Mouse (Mus musculus): Measurements from ENCODE around the gene Prm1.
A peak's percentile ranks its signal among the peaks of the same experiment; 100 is the strongest.
"Not testable (repeated sequence)": the region's sequence is repeated elsewhere in the genome, so short reads cannot be mapped to it uniquely, and the experiment has no call there.

The Prm1 gene

GRCm38 (mm10) chr16:10824536-10824935 lies 18.9 kb upstream of the Prm1 start:
- no peak for DNase-seq (ENCODE audit: low spot score)

DNA sequence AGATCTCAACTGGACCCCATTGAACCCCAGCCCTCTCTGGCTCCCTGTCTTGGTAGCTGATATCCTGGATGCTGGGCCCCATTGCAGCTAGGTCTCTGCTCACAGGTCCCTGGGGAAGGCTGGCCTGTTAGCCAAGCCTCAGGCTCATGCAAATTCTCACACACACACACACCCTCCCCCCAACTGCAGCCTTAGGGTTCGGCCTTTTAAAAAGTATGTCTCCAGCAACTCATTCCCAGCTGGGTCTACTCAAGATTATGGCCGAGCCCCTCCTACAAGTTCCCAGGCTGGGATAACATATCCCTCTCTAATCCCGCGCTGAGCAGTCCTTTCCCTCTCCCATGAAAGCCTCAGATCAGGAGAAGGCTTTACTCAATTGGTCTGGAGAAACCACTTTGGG lies 15.7 kb upstream of the Prm1 start:
- DNase-seq (ENCODE audit: low spot score) = no peak

- DNase-seq (ENCODE audit: low spot score) = no peak
Measured at GRCm38 (mm10) chr16:10819966-10820365, 14.3 kb upstream of the Prm1 start.

DNA sequence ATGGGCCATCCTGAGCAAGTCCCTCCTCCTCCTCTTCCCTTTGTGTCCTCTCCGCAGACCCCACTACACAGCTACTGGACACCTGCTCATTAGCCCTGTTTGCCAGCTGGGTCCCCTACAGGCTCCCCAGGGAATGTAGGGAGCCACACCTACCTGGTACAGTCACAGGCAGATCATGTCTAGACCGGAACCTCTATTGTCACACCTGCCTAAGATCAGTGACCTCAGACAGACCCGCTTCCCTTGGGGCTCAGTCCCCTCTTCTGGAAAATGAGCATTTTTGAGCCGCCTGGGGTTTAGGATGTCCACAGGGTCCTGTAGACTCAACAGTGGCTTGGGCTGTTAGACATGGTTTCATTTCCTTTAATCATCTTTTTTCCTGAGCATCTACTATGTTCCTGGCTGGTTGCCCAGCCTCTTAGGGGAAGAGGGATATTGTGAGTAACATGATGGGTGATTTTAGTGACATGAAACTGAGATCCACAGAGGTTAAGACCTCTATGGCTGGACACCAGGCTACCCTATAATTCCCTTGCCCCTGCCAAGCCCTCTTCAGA lies 13.0 kb upstream of the Prm1 start:
- DNase-seq (ENCODE audit: low spot score) = no peak

DNA sequence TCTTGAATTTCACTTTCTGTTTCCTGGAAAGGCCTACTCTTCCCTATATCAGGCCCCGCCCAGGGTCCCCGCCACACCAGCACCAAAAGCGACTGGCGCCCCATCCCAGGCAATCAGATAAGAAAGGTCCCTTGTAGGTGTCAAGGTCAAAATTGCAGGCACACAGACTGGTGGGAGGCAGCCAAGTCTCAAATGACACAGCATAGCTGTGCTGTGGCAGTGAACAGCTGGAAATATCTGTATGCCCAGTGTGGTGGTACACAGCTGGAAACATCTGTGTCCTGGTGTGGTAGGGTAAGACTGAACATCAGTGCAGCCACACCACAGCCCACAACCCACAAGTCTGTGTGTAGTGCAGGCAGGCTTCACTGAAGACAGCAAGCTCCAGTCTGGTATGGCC lies 9.2 kb upstream of the Prm1 start:
- no peak for DNase-seq (ENCODE audit: low spot score)

DNA sequence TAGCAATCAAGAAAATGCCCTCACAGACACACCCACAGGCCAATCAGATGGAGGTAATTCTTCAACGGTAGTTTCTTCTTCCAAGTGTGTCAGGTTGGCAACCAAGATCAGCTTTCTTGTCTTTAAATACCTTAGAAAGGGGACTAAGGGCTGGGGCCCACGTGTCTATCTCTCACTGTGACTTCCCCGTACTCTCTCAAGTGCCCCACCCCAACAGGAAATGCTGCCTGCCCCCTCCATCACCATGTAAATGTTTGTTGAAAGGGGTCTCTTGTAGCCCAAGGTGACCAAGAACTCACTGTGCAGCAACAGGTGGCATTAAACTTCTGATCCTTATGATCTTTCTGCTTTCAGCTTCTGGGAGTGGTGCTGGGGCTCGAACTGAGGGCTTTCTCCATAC lies 8.1 kb upstream of the Prm1 start:
- DNase-seq (ENCODE audit: low spot score) = no peak

DNA sequence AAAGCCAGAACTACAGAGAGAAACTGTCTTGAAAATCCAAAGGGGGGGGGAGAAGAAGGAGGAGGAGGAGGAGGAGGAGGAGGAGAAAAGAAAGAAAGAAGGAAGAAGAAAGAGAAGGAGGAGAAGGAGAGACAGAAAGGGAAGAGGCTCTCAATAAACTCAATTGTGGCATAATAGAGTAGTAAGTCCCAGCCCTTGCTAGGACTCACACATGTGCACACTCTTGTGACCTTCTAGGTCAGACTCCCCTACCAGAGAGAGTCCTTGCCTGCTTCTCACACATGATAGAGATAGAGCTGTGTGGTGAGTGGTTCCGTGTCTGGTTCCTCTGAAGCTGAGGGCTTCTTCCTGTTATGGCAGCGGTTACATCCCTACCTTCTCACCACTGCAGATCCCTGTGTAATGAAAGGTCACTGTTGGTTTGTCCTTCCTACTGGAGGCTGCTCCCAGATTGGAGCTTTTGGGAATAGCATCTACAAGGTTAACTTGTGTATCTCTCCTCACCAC lies 7.3 kb upstream of the Prm1 start, which contains the start of gene Gm11172:
Gm11172 (plus strand) TSS at position 51 of the 507 bp plus-strand sequence.
- no peak for DNase-seq (ENCODE audit: low spot score)

DNA sequence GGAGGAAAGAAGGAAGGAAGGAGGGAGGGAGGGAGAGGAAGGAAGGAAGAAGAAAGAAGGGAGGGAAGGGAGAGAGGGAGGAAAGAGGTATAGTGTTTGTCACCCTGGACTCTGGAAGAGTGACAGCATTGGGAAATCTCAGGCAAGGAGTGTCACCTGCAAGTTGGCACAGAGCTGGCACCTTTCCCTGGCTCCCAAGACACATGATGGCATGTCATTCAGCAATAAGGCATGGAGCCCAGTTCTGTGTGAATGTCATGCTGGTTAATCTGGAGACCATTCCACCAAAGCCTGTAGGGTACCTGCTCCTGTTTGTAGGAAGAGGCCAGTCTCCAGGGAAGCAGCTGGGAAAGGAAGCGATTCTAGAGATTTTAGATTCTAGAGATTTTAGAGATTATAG lies 4.7 kb upstream of the Prm1 start:
- DNase-seq (ENCODE audit: low spot score) = no peak

DNA sequence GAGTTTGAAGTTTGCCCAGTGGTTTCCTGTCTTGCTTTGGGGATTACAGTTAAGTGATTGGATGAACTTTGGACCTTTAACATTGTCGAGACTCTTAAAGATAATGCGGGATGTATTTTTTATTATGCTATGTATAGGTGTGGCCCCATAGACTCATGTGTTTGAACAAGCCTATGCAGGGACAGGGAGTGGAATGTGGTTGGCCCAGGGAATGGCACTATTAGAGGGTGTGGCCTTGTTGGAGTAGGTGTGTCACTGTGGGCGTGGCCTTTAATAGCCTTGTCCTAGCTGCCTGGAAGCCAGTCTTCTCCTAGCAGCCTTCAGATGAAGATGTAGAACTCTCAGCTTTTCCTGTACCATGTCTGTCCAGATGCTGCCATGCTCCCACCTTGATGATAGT lies 3.2 kb downstream of the Prm1 start:
- DNase-seq (ENCODE audit: low spot score) = not testable (repeated sequence)

DNA sequence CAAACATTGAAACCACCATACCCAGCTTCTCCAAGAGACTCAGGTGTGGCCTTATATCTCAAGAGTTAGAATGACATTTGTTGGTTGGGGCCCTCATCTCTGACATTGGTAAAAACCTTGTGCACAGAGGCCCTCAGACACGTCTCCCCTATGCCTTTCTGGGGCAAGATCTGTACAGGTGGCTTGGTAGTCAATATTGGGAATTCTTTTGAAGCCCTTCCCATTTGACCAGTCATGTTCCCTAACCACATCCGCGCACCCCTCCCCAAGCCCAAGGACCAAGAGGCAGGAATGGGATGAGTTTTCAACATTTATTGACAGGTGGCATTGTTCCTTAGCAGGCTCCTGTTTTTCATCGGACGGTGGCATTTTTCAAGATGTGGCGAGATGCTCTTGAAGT lies 9.6 kb downstream of the Prm1 start, which contains the start of gene Prm2:
Prm2 (minus strand) TSS at position 101 of the 400 bp plus-strand sequence.
- no peak for DNase-seq (ENCODE audit: low spot score)

DNA sequence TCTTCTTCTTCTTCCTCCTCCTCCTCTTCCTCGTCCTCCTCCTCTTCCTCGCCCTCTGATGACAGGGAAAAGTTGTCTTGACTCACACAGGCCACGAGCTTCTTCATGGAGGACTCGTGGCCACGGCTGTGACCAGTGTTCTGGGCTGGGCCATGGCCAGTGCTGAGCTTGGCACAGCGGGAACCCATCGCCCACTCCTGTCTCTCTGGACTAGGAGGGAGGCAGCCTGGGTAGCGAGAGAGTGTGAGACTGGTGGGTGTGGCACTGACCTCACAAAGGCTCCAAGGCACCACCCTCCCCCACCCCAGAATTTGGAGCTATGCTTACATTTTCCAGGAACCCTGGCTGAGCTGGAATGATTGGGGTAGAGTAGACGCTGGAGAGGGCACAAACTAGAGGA lies 14.9 kb downstream of the Prm1 start, which contains the start of gene Prm3:
Prm3 (minus strand) TSS at position 213 of the 400 bp plus-strand sequence.
- DNase-seq (ENCODE audit: low spot score) = no peak

- no peak for DNase-seq (ENCODE audit: low spot score)
Measured at GRCm38 (mm10) chr16:10788866-10789265, 16.8 kb downstream of the Prm1 start.

- no peak for DNase-seq (ENCODE audit: low spot score)
Measured at GRCm38 (mm10) chr16:10788271-10788670, 17.4 kb downstream of the Prm1 start, which contains the start of gene Tnp2. Tnp2 (minus strand) TSS chr16:10788660.

DNA sequence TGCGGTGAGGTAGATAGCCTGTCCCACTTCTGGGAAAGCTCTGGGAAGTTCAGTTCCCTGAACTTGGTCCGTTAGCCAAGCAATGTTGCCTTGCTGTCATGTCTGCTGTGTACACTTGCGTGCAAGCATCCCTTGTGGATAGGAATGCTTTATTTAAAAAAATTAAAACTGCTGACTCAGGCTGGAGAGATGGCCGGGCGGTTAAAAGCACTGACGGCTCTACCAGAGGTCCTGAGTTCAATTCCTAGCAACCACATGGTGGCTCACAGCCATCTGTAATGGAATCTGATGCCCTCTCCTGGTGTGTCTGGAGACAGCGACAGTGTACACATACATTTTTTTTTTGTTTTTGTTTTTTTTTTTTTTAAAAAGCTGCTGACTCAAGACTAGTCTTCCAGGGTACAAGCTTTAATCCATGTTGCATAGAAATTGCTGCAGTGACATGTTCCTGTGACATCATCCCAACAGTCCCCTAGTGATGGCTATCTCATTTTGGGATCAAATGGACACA lies 18.0 kb downstream of the Prm1 start:
- DNase-seq (ENCODE audit: low spot score) = no peak

- no peak for DNase-seq (ENCODE audit: low spot score)
Measured at GRCm38 (mm10) chr16:10786782-10787547, 18.7 kb downstream of the Prm1 start.

- DNase-seq (ENCODE audit: low spot score) = peak; percentile 94
Measured at GRCm38 (mm10) chr16:10786288-10786687, 19.4 kb downstream of the Prm1 start.

- DNase-seq (ENCODE audit: low spot score) = peak; percentile 86
Measured at GRCm38 (mm10) chr16:10785371-10786231, 20.0 kb downstream of the Prm1 start, which contains the start of gene Socs1. Socs1 (minus strand) TSS chr16:10785536.

- peak; percentile 88 for DNase-seq (ENCODE audit: low spot score)
Measured at GRCm38 (mm10) chr16:10784793-10785370, 20.8 kb downstream of the Prm1 start.

DNA sequence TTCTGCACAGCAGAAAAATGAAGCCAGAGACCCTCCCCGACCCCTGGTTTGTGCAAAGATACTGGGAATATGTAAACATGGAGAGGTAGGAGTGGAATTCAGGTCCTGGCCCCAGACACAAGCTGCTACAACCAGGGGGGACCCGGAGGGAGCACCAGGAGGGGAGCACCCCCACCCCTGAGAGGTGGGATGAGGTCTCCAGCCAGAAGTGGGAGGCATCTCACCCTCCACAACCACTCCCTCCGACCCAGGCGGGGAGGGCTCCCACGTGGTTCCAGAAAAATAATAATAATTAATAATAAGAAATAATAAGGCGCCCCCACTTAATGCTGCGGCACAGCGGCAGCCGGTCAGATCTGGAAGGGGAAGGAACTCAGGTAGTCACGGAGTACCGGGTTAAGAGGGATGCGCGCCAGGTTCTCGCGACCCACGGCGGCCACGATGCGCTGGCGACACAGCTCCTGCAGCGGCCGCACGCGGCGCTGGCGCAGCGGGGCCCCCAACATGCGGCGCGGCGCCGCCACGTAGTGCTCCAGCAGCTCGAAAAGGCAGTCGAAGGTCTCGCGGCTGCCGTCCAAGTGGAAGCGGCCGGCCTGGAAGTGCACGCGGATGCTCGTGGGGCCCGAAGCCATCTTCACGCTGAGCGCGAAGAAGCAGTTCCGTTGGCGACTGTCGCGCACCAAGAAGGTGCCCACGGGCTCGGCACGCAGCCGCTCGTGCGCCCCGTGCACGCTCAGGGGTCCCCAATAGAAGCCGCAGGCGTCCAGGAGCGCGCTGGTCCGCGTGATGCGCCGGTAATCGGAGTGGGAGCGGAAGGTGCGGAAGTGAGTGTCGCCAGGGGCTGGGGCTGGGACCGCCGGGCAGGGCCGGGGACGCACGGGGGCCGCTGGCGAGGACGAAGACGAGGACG lies 21.5 kb downstream of the Prm1 start:
- DNase-seq (ENCODE audit: low spot score) = peak; percentile 54

DNA sequence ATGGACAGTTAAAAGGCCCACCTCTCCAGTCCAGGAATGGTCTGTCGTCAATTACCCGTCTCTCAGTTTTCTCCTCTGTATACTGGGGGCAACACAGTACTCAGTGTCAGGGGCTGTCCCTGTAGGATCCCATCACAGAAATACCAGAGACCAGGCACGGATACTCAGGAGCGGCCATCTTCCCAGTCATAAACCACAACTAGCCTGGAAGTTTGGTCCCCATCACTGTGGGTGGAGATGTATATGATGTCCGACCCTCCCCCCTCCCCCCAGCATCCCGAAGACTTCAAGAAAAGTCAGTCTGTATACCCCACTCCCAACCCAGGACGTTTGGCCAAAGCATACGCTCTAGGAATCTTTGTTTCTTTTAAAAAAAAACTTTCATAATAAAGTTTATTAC lies 22.2 kb downstream of the Prm1 start:
- DNase-seq (ENCODE audit: low spot score) = no peak

DNA sequence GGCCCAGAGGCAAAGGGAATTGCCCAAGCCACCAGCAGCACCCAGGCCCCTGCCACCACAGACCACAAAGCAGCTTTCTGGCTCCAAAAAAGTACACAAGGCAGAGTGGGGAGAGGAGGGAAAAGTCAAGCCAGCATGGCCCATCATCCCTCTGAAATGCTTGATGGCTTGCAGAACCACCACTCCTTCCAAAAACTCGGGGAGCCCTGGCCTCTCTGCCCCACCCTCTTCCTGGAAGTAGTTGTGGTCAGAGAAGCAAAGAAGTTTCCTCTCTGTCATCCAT lies 22.5 kb downstream of the Prm1 start:
- DNase-seq (ENCODE audit: low spot score) = no peak
